In the genomic region with DNA sequence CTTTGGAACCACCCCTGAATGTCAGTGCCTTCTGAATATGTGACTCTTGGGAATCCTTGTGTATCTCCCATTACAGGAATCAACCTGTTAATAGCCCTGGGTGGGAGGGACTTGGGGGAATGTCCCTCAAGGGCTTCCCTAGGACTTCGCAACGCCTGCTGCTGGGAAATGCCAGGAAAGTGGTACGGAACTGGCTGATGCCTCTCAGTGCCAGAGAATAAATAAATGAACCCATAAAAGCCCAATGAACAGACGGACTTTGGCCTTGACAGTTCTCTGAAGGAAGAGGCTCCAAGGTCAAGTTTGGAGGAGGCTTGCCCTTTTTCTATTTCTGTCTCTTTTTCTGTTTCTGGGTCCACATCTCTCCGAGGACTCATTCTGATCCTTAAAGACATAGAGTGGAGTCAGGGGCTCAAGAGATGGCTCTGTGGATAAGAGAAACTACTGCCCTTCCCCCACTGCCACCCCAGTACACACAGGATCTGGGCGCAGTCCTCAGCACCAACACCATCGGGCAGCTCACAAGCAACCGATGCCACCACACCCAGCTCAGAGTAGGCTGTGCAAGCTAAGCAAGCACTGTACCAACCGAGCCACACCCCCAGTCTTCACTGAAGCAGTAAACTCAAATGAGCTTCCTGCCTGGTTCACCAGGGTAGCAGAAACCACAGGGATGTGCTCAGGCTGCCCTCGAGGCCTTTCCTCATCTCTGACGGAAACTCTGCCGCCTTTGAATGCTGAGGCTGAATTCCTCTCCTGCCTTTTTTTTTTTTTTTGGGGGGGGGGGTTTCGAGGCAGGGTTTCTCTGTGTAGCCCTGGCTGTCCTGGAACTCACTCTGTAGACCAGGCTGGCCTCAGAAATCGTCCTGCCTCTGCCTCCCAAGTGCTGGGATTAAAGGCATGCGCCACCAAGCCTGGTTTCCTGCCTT, we compare ENCODE assay signal across 11 mouse cellular contexts. TPM values are rescaled to one million over a fixed set of nuclear protein-coding genes. Genes with fewer than 3 reads are reported as not detected.
DNase-seq lines count a peak whose midpoint lies in the region; ATAC-seq lines count a peak whose summit lies in the region.
"Had no signal": no experiment of that assay in that cellular context is flagged by ENCODE, and none has a peak within 500 bp of the region (broad histone marks: within the 10 kb centered on the region; RNA-seq: fewer than 3 reads in every experiment).

No protein-coding gene starts in this region.

- H3K27me3 ChIP-seq in forebrain, embryonic 15.5 days = no peaks in the 10 kb centered on the region
- H3K27me3 ChIP-seq: embryonic facial prominence, embryonic 12.5 days had no signal

- WGBS in forebrain, embryonic 15.5 days = 67% methylated on average over 15 of the region's 15 CpGs

- H3K4me2 ChIP-seq in forebrain, embryonic 15.5 days (replicated peaks) = no peak overlapping the region
- H3K4me2 ChIP-seq: embryonic facial prominence, embryonic 12.5 days had no signal

- H3K9ac ChIP-seq in forebrain, embryonic 15.5 days (replicated peaks) = no peak overlapping the region
- H3K9ac ChIP-seq: embryonic facial prominence, embryonic 12.5 days had no signal

- H3K36me3 ChIP-seq in forebrain, embryonic 15.5 days = no peaks in the 10 kb centered on the region
- H3K36me3 ChIP-seq: embryonic facial prominence, embryonic 12.5 days had no signal

- H3K27ac ChIP-seq in forebrain, embryonic 15.5 days (replicated peaks) = no peak overlapping the region
- H3K27ac ChIP-seq: embryonic facial prominence, embryonic 12.5 days had no signal

- H3K4me3 ChIP-seq in forebrain, embryonic 15.5 days = no peak overlapping the region
- H3K4me3 ChIP-seq: embryonic facial prominence, embryonic 12.5 days had no signal

- peak; percentile 34 to 68 for DNase-seq in kidney, postnatal 25 days
- DNase-seq in kidney, postnatal 4 days = no peak
- DNase-seq in thymus, postnatal 0 days (ENCODE audit: low spot score) = peak; percentile 44
- no peak for DNase-seq in embryo, embryonic 10 days (ENCODE audit: low spot score)
- DNase-seq in adrenal gland, postnatal 4 days (ENCODE audit: low spot score in 2 of 2) = no peak
- DNase-seq: gastrocnemius, postnatal 10 days; heart, postnatal 14 days had no signal

- H3K4me1 ChIP-seq in forebrain, embryonic 15.5 days = no peaks in the 10 kb centered on the region
- H3K4me1 ChIP-seq: embryonic facial prominence, embryonic 12.5 days had no signal

- ATAC-seq in common myeloid progenitor, adult 5-6 weeks (replicated peaks; ENCODE audit: low read depth, poor library complexity, severe bottlenecking) = peak; percentile 51
- peak; percentile 59 for ATAC-seq in megakaryocyte progenitor cell, adult 5-6 weeks (replicated peaks; ENCODE audit: poor library complexity)
- ATAC-seq in forebrain, embryonic 15.5 days (replicated peaks) = no peak

- no peaks in the 10 kb centered on the region for H3K9me3 ChIP-seq in forebrain, embryonic 15.5 days
- H3K9me3 ChIP-seq: embryonic facial prominence, embryonic 12.5 days had no signal

RNA-seq across cellular contexts. Expression of a gene that starts 8.3 kb away (rescaled TPM):
- 34.7 and 53.5 TPM in 2 replicates for total RNA-seq in common myeloid progenitor, adult 5-6 weeks (2017)
- total RNA-seq in megakaryocyte progenitor cell, adult 5-6 weeks (2015) = 78.1 and 85.5 TPM in 2 replicates
- total RNA-seq in megakaryocyte progenitor cell, adult 5-6 weeks (2017) = 48.5 and 51.7 TPM in 2 replicates
- polyA plus RNA-seq in thymus, postnatal 0 days (2015; fragmentation: Nextera tagmentation; extraction: Ambion mirVana) = 143 and 144 TPM in 2 replicates
- polyA plus RNA-seq in forebrain, embryonic 15.5 days (2015; fragmentation: Nextera tagmentation; extraction: Ambion mirVana) = 180 and 199 TPM in 2 replicates
- 100 to 1,000 TPM; 116 to 135 TPM for total RNA-seq in adrenal gland, postnatal 4 days (2021)

RNA-seq across cellular contexts. Expression of a gene that starts 48.6 kb away (rescaled TPM):
- total RNA-seq in common myeloid progenitor, adult 5-6 weeks (2017) = 18.3 and 23.2 TPM in 2 replicates
- 18.3 and 19.0 TPM in 2 replicates for total RNA-seq in megakaryocyte progenitor cell, adult 5-6 weeks (2015)
- 22.9 and 24.9 TPM in 2 replicates for total RNA-seq in megakaryocyte progenitor cell, adult 5-6 weeks (2017)
- polyA plus RNA-seq in thymus, postnatal 0 days (2015; fragmentation: Nextera tagmentation; extraction: Ambion mirVana) = 8.3 and 9.5 TPM in 2 replicates
- 27.6 and 29.8 TPM in 2 replicates for polyA plus RNA-seq in forebrain, embryonic 15.5 days (2015; fragmentation: Nextera tagmentation; extraction: Ambion mirVana)
- 10 to 100 TPM; 67.4 to 71.0 TPM for total RNA-seq in adrenal gland, postnatal 4 days (2021)

Comparison
In these comparisons a context has a peak if more than half of its experiments do, and no peak if none do; other contexts are left out.
1. DNase-seq: peak in kidney, postnatal 25 days (2 of 2) and thymus, postnatal 0 days (single experiment); none in kidney, postnatal 4 days (0 of 2), embryo, embryonic 10 days (single experiment) and adrenal gland, postnatal 4 days (0 of 2).